Mouse (Mus musculus): ENCODE results near the gene Ros1. TPM values are rescaled to one million over a fixed set of nuclear protein-coding genes. Genes with fewer than 3 reads are reported as not detected.
A peak's percentile ranks its signal among the peaks of the same experiment; 100 is the strongest.

Gene Ros1
- polyA plus RNA-seq, 1 experiment from 2014 or later, result not detected

DNA sequence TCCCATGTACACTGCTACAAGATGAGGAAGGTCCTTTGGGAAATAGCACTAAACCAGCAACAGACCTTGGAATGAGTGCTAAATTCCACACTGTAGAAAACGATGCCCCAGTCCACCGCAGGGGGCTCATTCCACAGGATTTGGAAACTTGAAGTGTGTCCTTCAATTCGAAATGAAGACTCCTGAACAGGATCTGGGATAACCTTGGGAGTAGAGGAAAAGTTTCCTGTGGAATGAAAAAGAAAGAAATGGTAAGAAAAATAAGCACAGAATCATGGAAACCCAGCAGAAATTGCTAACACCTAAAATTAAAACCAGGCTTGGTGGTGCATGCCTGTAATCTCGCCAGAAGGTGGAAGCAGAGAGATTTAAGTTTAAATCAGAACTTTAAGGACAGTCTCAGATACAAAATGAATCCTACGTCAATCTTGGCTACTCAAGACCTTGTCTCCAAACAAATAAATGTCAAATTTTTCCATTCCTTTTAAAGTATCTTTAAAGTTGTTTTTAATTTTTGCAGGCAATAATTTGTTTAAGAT, 66.1 kb downstream of the Ros1 start:
- 42% methylated on average over 5 of the region's 5 CpGs for WGBS
- no peaks in the 10 kb centered on the region for H3K36me3 ChIP-seq (replicated peaks)
- DNase-seq (ENCODE audit: low spot score), result no peak

DNA sequence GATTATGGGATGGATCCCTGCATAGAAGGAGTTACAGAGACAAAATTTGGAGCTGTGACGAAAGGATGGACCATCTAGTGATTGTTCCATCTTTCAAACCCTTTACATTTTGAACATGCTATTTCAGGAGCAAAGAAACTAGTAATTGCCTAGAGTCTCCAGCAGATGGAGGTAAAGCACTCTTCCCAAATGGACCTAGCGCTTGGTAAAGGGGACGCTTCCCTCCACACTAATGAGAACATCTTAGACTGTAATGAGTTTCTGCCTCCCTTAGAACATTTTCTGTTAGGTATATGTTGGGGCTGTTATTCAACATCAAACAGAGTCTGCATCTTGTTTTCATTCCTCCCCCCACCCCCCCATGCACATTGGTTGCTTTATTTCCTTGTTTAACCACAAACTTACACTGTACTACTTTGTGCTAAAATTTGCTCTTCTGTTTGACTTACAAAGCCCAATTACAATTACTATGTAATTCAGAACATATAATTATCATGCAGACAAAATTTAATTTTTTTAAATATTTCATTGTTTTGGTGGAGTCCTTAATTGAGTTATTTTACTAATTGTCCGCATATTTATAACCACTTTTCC, 88.8 kb downstream of the Ros1 start:
- no peak overlapping the region for H3K4me3 ChIP-seq
- H3K9me3 ChIP-seq, result no peaks in the 10 kb centered on the region
- no peak for DNase-seq (ENCODE audit: low spot score)
- H3K27me3 ChIP-seq (replicated peaks; ENCODE audit: low read depth, poor library complexity, severe bottlenecking), result no peaks in the 10 kb centered on the region
- 38% methylated on average over 4 of the region's 4 CpGs for WGBS
- no peaks in the 10 kb centered on the region for H3K36me3 ChIP-seq (replicated peaks)
- H3K4me1 ChIP-seq, result no peaks in the 10 kb centered on the region
- H3K27ac ChIP-seq (replicated peaks), result no peak overlapping the region

More for the DNA sequence above, 66.1 kb downstream of the Ros1 start:
- Histone ChIP-seq H3K27me3 (replicated peaks; ENCODE audit: low read depth, poor library complexity, severe bottlenecking) (no peaks in the 10 kb centered on the region), H3K4me1 (no peaks in the 10 kb centered on the region), H3K27ac (replicated peaks) (no peak overlapping the region), H3K4me3 (no peak overlapping the region), H3K9me3 (no peaks in the 10 kb centered on the region)

DNA sequence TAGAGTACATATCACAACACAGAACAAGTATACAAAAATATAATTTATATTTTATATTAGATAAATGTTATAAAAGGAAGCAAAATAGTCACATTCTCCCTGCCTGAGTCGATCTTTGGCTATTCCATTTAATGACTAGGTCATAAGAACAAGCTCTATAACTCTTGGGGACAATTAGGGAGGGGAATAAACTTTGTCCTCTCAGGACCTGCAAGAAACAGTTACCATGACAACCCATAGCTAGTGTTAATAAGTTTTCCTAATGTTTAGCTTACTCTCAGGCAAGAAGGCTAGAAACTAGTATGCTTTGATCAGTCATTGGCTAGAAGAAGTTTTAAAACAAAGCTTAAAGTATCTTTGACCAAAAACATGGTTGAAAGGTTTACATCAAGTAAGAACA, 93.8 kb downstream of the Ros1 start:
- H3K36me3 ChIP-seq (replicated peaks), result no peaks in the 10 kb centered on the region
- no peaks in the 10 kb centered on the region for H3K9me3 ChIP-seq
- no peaks in the 10 kb centered on the region for H3K27me3 ChIP-seq (replicated peaks; ENCODE audit: low read depth, poor library complexity, severe bottlenecking)
- 82% methylated on average over 1 of the region's 1 CpGs for WGBS
- no peak for DNase-seq (ENCODE audit: low spot score)
- no peak overlapping the region for H3K4me3 ChIP-seq
- no peaks in the 10 kb centered on the region for H3K4me1 ChIP-seq
- H3K27ac ChIP-seq (replicated peaks), result no peak overlapping the region

DNA sequence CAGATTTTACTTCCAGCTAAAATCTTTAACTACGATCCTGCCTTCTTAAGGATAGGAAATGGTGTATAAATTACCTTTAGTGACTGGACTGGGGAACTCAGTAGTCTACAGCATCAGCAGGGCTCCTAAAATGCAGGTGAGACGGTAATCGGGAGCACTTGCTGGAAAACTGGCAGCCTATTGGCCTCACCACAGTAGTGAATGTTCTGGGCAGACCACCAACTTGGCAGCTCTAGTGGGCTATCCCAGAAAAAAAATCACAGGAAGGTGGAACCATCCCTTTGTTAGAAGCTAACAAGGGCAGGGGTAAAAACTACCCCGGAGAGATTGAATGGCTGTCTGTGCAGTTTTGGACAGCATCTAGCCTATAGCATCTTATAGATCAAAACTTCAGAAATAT, 102.9 kb downstream of the Ros1 start:
- 88% methylated on average over 4 of the region's 4 CpGs for WGBS
- H3K4me1 ChIP-seq, result no peaks in the 10 kb centered on the region
- H3K9me3 ChIP-seq, result no peaks in the 10 kb centered on the region
- H3K4me3 ChIP-seq, result no peak overlapping the region
- no peaks in the 10 kb centered on the region for H3K27me3 ChIP-seq (replicated peaks; ENCODE audit: low read depth, poor library complexity, severe bottlenecking)
- no peak overlapping the region for H3K27ac ChIP-seq (replicated peaks)
- no peak for DNase-seq (ENCODE audit: low spot score)
- no peaks in the 10 kb centered on the region for H3K36me3 ChIP-seq (replicated peaks)

DNA sequence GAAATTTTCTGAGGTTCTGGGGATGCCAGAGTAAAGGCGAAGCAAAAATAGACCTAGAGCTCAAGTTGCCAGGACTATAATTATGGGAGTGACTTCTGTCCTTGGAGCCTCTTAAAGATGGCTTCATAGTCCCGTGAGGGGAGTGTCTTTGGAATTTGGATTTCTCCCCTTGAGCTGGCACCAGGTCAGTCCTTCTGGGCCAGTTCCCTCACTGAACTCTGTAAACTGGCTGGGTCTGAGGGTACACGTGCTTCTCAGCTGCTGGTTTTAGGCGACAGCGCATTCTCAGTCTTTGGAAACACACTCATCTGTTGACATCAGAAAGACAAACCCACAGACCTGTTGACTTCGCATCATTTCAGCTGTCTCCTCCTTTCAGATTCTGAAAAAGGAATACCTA, 108.4 kb downstream of the Ros1 start:
- Histone ChIP-seq H3K36me3 (replicated peaks) (no peaks in the 10 kb centered on the region), H3K4me1 (no peaks in the 10 kb centered on the region), H3K27ac (replicated peaks) (no peak overlapping the region), H3K4me3 (no peak overlapping the region), H3K27me3 (replicated peaks; ENCODE audit: low read depth, poor library complexity, severe bottlenecking) (no peaks in the 10 kb centered on the region), H3K9me3 (no peaks in the 10 kb centered on the region)
- no peak for DNase-seq (ENCODE audit: low spot score)
- 87% methylated on average over 6 of the region's 6 CpGs for WGBS

DNA sequence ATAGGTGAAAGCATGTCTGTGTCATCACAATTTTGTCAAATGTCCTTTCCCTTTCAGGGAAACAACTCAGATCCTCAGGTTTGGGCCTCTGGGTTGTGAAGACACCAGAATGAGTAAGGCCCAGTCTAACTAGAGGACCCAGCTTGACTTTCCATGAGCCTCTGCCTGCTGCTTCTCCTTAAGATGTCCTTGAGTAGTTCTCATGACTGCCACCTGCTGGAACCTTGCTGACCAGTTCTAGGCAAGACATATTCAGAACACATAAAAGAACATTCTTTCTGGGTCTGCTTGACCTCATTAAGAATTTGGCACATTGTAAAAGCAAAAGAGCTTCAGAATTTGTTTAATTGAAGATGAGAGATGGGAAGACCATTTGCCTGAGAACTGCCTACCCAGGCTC, 122.6 kb downstream of the Ros1 start:
- H3K4me1 ChIP-seq, result no peaks in the 10 kb centered on the region
- no peak overlapping the region for H3K27ac ChIP-seq (replicated peaks)
- H3K36me3 ChIP-seq (replicated peaks), result no peaks in the 10 kb centered on the region
- no peak overlapping the region for H3K4me3 ChIP-seq
- no peaks in the 10 kb centered on the region for H3K9me3 ChIP-seq
- no peaks in the 10 kb centered on the region for H3K27me3 ChIP-seq (replicated peaks; ENCODE audit: low read depth, poor library complexity, severe bottlenecking)
- DNase-seq (ENCODE audit: low spot score), result peak; percentile 39

DNA sequence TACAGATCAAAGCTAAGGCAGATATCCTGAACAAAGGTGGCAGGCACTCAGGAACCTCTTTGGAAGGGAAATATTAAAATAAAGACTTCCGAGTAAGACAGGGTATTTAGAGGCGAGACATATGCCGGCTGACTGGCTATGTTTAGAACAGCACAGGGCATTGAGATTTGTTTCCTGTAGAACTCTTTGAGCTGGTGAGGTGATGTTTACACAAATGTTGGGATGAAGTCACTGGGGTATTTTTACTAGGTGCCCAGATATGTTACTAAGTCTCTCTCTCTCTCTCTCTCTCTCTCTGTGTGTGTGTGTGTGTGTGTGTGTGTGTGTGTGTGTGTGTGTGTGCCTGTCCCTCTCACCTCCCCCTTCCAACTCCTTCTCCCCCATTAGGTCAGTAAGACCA, 146.8 kb downstream of the Ros1 start:
- H3K36me3 ChIP-seq (replicated peaks), result no peaks in the 10 kb centered on the region
- no peaks in the 10 kb centered on the region for H3K9me3 ChIP-seq
- WGBS, result 80% methylated on average over 3 of the region's 3 CpGs
- no peaks in the 10 kb centered on the region for H3K27me3 ChIP-seq (replicated peaks; ENCODE audit: low read depth, poor library complexity, severe bottlenecking)
- no peak overlapping the region for H3K27ac ChIP-seq (replicated peaks)
- no peak overlapping the region for H3K4me3 ChIP-seq
- DNase-seq (ENCODE audit: low spot score), result no peak
- no peaks in the 10 kb centered on the region for H3K4me1 ChIP-seq

DNA sequence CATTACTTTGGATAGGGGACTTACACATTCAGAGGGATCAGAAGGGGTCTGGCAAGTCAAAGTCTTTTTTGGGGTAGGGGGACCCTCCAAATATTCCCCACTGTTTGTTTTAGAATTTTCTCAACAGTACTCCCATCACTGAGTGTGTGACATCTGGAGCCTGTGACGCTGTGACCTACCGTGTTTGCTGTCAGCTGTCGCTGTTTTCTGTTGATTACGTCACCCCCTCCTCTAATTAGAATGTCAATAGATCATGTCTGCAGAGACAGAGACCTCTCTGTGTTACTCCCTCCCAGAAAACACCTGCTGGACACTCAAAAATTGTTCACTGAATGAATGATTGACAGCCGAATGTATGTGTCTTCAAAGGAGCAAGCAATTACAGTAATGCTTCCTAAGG, 152.0 kb downstream of the Ros1 start:
- no peak for DNase-seq (ENCODE audit: low spot score)
- H3K36me3 ChIP-seq (replicated peaks), result no peaks in the 10 kb centered on the region
- no peaks in the 10 kb centered on the region for H3K27me3 ChIP-seq (replicated peaks; ENCODE audit: low read depth, poor library complexity, severe bottlenecking)
- no peak overlapping the region for H3K4me3 ChIP-seq
- H3K9me3 ChIP-seq, result no peaks in the 10 kb centered on the region
- no peaks in the 10 kb centered on the region for H3K4me1 ChIP-seq
- 77% methylated on average over 5 of the region's 5 CpGs for WGBS
- no peak overlapping the region for H3K27ac ChIP-seq (replicated peaks)

DNA sequence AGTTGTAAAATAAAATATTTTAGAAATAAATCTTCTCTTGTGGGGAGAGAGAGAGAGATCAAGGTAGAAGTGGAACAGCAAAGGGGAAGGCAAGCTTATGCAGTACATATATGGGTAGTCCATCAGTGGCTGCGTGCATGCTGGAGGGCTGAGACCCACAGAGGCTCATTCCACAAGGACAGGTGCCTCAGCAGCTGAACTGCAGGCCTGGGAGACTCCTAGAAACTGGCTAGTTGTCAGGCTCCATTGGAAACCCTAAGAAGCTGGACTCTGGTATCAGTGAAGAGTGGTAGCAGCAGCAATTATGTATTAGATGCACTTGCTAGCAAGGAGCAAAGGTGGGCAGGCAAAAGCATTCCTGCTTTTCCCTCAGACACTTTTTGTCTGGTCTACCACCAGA, 155.7 kb downstream of the Ros1 start:
- H3K4me1 ChIP-seq, result no peaks in the 10 kb centered on the region
- WGBS, result 86% methylated on average over 1 of the region's 1 CpGs

DNA sequence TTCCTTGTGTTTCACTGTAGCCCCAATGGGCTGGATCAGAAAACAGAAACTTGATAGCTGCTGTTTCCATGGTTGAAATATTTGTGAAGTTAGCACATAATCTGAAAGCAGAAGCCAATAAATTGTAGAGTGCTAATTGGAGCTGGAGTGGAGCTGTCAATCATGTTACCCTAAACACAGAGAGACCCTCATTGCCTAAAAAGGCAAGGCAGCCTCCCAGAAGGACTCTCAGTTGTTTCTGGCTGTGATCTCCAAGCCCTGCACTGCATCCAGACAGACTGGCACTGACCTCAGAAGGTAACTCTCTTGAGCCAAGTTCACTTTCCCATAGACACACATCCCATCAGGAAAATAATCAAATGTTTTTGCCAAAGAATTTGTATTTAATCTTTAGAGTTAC, 161.3 kb downstream of the Ros1 start:
- Histone ChIP-seq H3K27me3 (replicated peaks; ENCODE audit: low read depth, poor library complexity, severe bottlenecking) (peaks cover 39% of the 10 kb centered on the region), H3K4me3 (no peak overlapping the region), H3K36me3 (replicated peaks) (no peaks in the 10 kb centered on the region), H3K4me1 (peaks cover 4% of the 10 kb centered on the region; the same call in 1 of the 2 replicates), H3K27ac (replicated peaks) (no peak overlapping the region), H3K9me3 (no peaks in the 10 kb centered on the region)
- DNase-seq (ENCODE audit: low spot score), result no peak

More for the DNA sequence above, 155.7 kb downstream of the Ros1 start:
- Histone ChIP-seq H3K4me3 (no peak overlapping the region), H3K27ac (replicated peaks) (no peak overlapping the region), H3K9me3 (no peaks in the 10 kb centered on the region), H3K27me3 (replicated peaks; ENCODE audit: low read depth, poor library complexity, severe bottlenecking) (no peaks in the 10 kb centered on the region), H3K36me3 (replicated peaks) (no peaks in the 10 kb centered on the region)
- DNase-seq (ENCODE audit: low spot score), result no peak

DNA sequence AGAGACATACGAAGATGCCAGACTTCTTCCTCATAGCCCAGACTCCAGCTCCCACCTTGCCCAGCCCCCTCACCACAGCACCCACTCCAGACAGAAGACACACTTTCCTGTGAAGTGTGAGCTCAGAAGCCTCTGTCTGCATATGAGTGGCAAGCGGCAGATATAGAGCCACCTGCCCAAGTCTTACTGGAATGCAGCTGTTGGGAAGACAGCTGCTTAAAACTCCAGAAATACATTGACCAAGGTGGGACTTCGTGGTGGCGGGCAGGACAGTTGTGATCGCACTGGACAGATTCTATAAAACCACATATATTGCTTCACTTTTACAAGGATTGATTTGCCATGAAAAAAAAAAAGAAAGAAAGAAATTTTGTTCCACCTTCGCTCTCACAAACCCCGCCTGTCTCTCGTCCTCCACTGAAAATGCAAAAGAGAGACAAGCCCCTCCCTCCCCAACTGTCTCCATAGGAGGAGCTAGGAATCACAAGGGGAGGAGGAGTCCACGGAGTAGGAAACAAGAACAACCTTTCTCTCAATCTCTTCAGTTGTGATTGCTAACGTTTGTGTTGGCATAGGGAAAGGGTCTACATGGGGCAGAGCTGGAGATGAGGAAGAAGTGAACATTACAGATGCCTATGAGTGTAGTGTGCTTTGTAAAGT, 165.5 kb downstream of the Ros1 start:
- no peak overlapping the region for H3K27ac ChIP-seq (replicated peaks)
- H3K36me3 ChIP-seq (replicated peaks), result no peaks in the 10 kb centered on the region
- H3K27me3 ChIP-seq (replicated peaks; ENCODE audit: low read depth, poor library complexity, severe bottlenecking), result peaks cover 81% of the 10 kb centered on the region
- DNase-seq (ENCODE audit: low spot score), result peak; percentile 22
- peaks cover 15% of the 10 kb centered on the region for H3K4me1 ChIP-seq
- H3K4me3 ChIP-seq, result no peak overlapping the region
- H3K9me3 ChIP-seq, result no peaks in the 10 kb centered on the region
- WGBS, result under 1% methylated on average over 10 of the region's 10 CpGs

DNA sequence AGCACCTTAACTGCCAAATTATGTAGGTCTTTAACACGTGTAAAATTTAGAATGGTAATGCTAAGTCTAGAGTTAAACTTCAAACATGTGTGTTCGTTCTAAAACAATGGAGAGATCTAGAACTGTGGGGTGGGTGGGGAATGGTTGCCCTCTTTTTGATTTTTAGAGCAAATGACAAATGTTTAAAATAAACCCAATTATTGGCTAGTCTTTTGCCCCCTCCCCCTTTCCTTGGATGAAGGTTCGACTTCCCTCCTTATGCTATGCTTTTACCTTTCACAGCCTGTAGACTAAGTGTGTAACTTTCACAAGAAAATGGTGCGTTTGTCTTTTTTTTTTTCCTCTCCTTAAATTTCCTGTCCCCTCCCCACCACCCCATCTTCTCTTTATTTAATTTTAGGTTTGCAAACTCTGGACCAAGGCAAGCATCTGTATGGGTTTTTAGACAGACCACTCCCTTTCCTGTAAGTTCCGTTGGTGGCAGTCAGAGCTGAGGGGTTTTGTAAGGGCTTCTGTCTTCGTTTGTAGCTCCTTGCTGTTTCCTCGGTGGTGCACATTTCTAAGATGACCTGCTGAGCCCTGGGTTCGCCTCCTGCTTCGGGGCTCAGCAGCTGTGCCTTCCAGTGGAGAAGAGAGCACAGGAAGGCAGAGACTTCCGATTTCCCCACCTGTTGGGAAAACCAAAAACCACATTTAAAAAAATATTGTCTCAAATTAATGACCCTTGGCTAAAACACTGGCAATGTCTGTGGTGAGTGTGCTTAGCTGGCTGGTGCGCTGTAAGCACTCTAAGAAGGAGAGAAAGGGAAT, 166.3 kb downstream of the Ros1 start:
- 2% methylated on average over 11 of the region's 11 CpGs for WGBS
- peak; percentile 11 for DNase-seq (ENCODE audit: low spot score)
- peaks cover 89% of the 10 kb centered on the region for H3K27me3 ChIP-seq (replicated peaks; ENCODE audit: low read depth, poor library complexity, severe bottlenecking)
- no peak overlapping the region for H3K27ac ChIP-seq (replicated peaks)
- peaks cover 15% of the 10 kb centered on the region for H3K4me1 ChIP-seq
- no peak overlapping the region for H3K4me3 ChIP-seq
- H3K36me3 ChIP-seq (replicated peaks), result no peaks in the 10 kb centered on the region
- no peaks in the 10 kb centered on the region for H3K9me3 ChIP-seq
